Mouse (Mus musculus): ENCODE data around the gene Pdzrn3. TPM values are rescaled to one million over a fixed set of nuclear protein-coding genes. Genes with fewer than 3 reads are reported as not detected.

Gene Pdzrn3
- polyA plus RNA-seq, 1 experiment: 18.4 TPM

DNA sequence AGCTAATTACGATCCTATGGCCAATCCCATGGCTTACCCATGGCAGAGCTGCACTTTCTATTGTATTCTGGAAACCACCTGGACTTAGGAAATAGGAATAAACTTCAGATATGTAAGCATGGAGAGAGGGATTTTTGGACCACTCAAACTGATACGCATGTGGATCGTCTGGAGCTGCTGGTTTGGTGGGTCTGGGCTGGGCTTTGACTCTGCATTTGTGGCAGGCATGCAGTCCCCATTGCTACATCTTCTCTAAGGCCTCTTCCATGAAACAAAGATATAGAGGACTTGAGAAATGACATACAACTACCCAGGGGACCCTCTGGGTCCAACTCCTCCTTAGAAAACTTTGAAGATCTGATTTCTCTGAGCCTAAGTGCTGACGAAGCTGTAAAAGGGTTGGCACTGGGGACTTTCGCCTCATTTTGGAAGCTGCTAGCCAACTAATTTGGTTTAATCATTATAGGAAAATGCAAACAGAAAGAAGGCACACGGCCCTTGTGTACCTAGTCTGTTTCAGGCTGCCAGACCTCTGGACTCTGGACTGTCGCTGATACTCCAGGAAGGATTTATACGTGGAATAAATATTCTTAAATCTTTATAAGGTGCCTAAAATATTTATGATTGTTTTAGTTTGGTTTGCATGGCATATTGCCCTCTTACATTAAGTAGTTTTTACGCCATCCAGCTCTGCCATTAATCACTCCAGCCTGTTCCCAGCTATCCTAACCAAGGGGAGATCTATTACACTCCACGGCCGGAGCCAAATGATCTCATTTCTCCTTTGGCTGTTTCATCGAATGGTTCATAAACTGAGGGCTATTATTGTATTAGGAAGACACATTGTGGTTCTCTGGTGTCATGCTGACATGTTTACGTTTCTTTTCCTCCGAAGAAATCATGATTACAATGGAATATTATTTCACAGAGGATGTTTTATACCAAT is 275.7 kb downstream of the Pdzrn3 start:
- DNase-seq (ENCODE audit: extremely low spot score in 1 of 2, low spot score in 1 of 2): no peak

All from frontal cortex, adult 2 months (tissue).